Mouse (Mus musculus) cortical plate, adult 2 months (tissue): Measurements from ENCODE around the gene Serpina1f. TPM values are rescaled to one million over a fixed set of nuclear protein-coding genes. Genes with fewer than 3 reads are reported as not detected.

Experiments
- H3K27ac ChIP-seq: fragments of 200-500 bp; 2 replicates; pipeline ENCODE4 v1.5.1; 2012; ENCODE audit warnings: low read length, control low read depth, inconsistent platforms; ENCODE audit not compliant: insufficient read depth
- H3K4me1 ChIP-seq: fragments of 200-500 bp; 2 replicates; pipeline ENCODE4 v1.6.1; 2011; ENCODE audit warnings: low read length; ENCODE audit not compliant: control insufficient read depth, insufficient read depth
- H3K4me3 ChIP-seq: fragments of 200-500 bp; 2 replicates; pipeline ENCODE4 v1.5.1; 2011; ENCODE audit warnings: mild to moderate bottlenecking, low read length, control low read depth; ENCODE audit not compliant: insufficient read depth
- CTCF ChIP-seq: fragments of 200-500 bp; IDR thresholded peaks from 2 replicates; pipeline ENCODE4 v1.5.1; 2011; ENCODE audit warnings: mild to moderate bottlenecking, control low read depth, low read length; ENCODE audit not compliant: insufficient read depth; ENCODE audit errors: extremely low read depth
- POLR2A ChIP-seq: fragments of 200-500 bp; IDR thresholded peaks from 2 replicates; pipeline ENCODE4 v1.6.1; 2011; ENCODE audit warnings: mild to moderate bottlenecking, low read length, control low read depth; ENCODE audit not compliant: insufficient read depth; ENCODE audit errors: extremely low read depth
- polyA plus RNA-seq: library from polyadenylated mRNA; depleted of rRNA; stranded (reverse); fragments of >200 nt; gene quantifications from 2 replicates; pipeline ENCODE4 v1.2.3, GENCODE M21; 2012; rRNA removed

Gene Serpina1f
- polyA plus RNA-seq, 1 experiment = not detected

DNA sequence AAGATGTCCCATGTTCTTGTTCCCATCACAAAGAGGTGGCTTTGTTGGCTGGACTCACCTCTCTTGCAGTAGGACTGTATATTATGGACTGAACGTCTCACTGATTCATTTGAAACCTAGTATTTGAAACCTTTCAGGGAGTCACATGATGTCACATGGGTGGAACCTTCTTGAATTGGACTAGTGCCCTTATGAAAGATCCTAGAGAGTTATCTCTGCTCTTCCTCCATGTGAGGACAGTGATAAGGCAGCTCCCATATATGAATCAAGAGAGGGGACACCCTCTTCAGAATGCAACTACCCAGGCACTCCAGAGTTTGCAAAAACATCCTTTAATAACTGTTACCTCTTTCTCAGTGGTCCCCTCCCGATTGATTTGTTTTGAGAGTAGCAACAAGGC, 49.0 kb downstream of the Serpina1f start:
- H3K4me1 ChIP-seq = no peaks in the 10 kb centered on the region
- H3K4me3 ChIP-seq = no peak overlapping the region
- no peak overlapping the region for H3K27ac ChIP-seq
- TF ChIP-seq CTCF (no peak), POLR2A (no peak)

DNA sequence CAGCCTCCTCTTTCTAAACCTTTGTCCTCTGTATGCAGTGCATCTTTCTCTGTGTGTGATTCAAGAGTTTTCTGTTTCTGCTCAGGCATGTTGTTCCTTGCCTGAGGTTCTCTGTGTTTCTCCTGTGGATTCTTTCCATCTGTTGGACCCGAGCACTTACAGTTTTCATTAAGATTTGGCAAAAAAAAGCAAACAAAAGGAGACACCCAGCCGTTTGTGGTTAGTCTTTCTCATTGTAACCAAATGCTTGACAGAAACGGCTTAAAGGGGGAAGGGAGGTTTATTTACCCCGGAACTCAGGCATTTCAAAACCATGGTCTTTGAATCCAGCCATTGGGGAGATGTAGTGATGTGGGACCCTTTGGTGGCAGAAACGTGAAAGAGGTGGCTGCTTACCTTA, 50.7 kb downstream of the Serpina1f start:
- H3K27ac ChIP-seq = no peak overlapping the region
- H3K4me3 ChIP-seq = no peak overlapping the region
- no peaks in the 10 kb centered on the region for H3K4me1 ChIP-seq
- no peak for TF ChIP-seq POLR2A

GRCm38 (mm10) chr12:103643818-103644217, 51.5 kb downstream of the Serpina1f start:
- H3K4me1 ChIP-seq = no peaks in the 10 kb centered on the region
- H3K4me3 ChIP-seq = no peak overlapping the region
- TF ChIP-seq POLR2A = no peak
- TF ChIP-seq CTCF = no peak
- no peak overlapping the region for H3K27ac ChIP-seq

DNA sequence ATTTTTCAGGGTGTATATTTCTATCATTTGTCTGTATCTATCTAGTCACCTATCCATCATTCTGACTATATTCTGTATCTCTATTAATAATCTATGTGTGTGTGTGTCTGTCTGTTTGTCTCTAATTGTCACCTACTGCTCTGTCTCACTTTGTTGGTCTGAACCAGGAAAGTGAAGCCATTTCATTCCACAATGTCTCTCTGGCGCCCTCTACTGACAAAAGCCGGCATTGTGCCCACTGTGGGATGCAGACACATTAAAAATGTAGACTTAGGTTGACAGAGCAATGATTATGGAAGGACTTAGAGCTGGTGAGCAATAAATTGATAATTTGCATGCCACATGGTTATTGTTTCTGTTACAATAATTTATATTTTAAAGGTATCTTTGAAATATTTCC, 52.0 kb downstream of the Serpina1f start:
- H3K27ac ChIP-seq = no peak overlapping the region
- TF ChIP-seq CTCF (peak; percentile 78), POLR2A (no peak)
- H3K4me1 ChIP-seq = no peaks in the 10 kb centered on the region
- no peak overlapping the region for H3K4me3 ChIP-seq

Other genes starting within 250 kb of the Serpina1f start
- 0.13 TPM in 1 of 2 replicates, not detected in the other for gene Ifi27l2b, start 238.3 kb downstream of the Serpina1f start, polyA plus RNA-seq
- 16.0 and 16.9 TPM in 2 replicates for gene Ppp4r4, start 163.2 kb downstream of the Serpina1f start, polyA plus RNA-seq
- 0.04 TPM in 1 of 2 replicates, not detected in the other for gene Serpina10, start 64.1 kb downstream of the Serpina1f start, polyA plus RNA-seq
- gene Serpina6, start 38.3 kb downstream of the Serpina1f start, polyA plus RNA-seq = not detected in 2 replicates
- gene Serpina16, start 19.4 kb downstream of the Serpina1f start, polyA plus RNA-seq = not detected in 2 replicates
- 0.08 TPM in 1 of 2 replicates, not detected in the other for gene Serpina1d, start 78.1 kb upstream of the Serpina1f start, polyA plus RNA-seq
- gene Serpina1b, start 134.8 kb upstream of the Serpina1f start, polyA plus RNA-seq = not detected in 2 replicates
- gene Serpina1a, start 168.0 kb upstream of the Serpina1f start, polyA plus RNA-seq = 0.08 TPM in 1 of 2 replicates, not detected in the other
- not detected in 2 replicates for gene Serpina1c, start 209.4 kb upstream of the Serpina1f start, polyA plus RNA-seq